Mouse (Mus musculus) ES-E14 (cell line): ENCODE results near the gene Taar1. TPM values are rescaled to one million over a fixed set of nuclear protein-coding genes. Genes with fewer than 3 reads are reported as not detected.

Source experiments
- DNase-seq: peaks from one replicate; pipeline ENCODE4 v3.0.0-alpha.2; 2013; ENCODE audit warnings: low read depth, low spot score
- H3K27ac ChIP-seq: 2 replicates; pipeline ENCODE4 v1.5.1; 2012; ENCODE audit warnings: low read depth, mild to moderate bottlenecking, low read length, moderate library complexity, mixed read lengths; ENCODE audit not compliant: poor library complexity, insufficient read depth, severe bottlenecking
- H3K36me3 ChIP-seq: 2 replicates; pipeline ENCODE4 v1.6.1; 2012; ENCODE audit warnings: mild to moderate bottlenecking, low read length, moderate library complexity, mixed read lengths; ENCODE audit not compliant: control insufficient read depth, poor library complexity, insufficient read depth, severe bottlenecking
- H3K4me1 ChIP-seq, 2 experiments: fragments of 150-350 bp in 1 of 2; sonication (generic) in 1 of 2; 2 replicates each; pipeline ENCODE4 v1.6.1; 2012; ENCODE audit warnings: low read length in 2 of 2, mild to moderate bottlenecking in 1 of 2, mixed read lengths in 1 of 2; ENCODE audit not compliant: control insufficient read depth in 2 of 2, insufficient read depth in 2 of 2, poor library complexity in 1 of 2
- H3K4me3 ChIP-seq, 2 experiments: fragments of 150-350 bp in 1 of 2; sonication (generic) in 1 of 2; 2 replicates each; pipeline ENCODE4 v1.5.1; 2012; ENCODE audit warnings: low read length in 2 of 2, low read depth in 1 of 2, mild to moderate bottlenecking in 1 of 2, mixed read lengths in 1 of 2; ENCODE audit not compliant: insufficient read depth in 1 of 2, poor library complexity in 1 of 2, severe bottlenecking in 1 of 2
- H3K9ac ChIP-seq: 2 replicates; pipeline ENCODE4 v1.6.1; 2012; ENCODE audit warnings: low read depth, mild to moderate bottlenecking, low read length, mixed read lengths; ENCODE audit not compliant: poor library complexity, insufficient read depth, severe bottlenecking
- H3K9me3 ChIP-seq: fragments of 150-350 bp; sonication (generic); 2 replicates; pipeline ENCODE4 v1.6.1; 2012; ENCODE audit warnings: low read depth, mild to moderate bottlenecking, low read length; ENCODE audit not compliant: control insufficient read depth, insufficient read depth
- CHD2 ChIP-seq: IDR thresholded peaks from 2 replicates; pipeline ENCODE4 v1.6.1; 2014; ENCODE audit warnings: mild to moderate bottlenecking, low read depth, low read length, inconsistent platforms
- HCFC1 ChIP-seq: IDR thresholded peaks from 2 replicates; pipeline ENCODE4 v1.6.1; 2012; ENCODE audit warnings: low read length, inconsistent platforms, borderline replicate concordance; ENCODE audit not compliant: insufficient read depth
- MAFK ChIP-seq: IDR thresholded peaks from 2 replicates; pipeline ENCODE4 v1.6.1; 2014; ENCODE audit warnings: mild to moderate bottlenecking, low read depth, low read length, inconsistent platforms; ENCODE audit not compliant: insufficient read depth
- ZC3H11A ChIP-seq: IDR thresholded peaks from 2 replicates; pipeline ENCODE4 v1.6.1; 2012; ENCODE audit warnings: low read depth, mild to moderate bottlenecking, inconsistent platforms, low read length, borderline replicate concordance
- ZNF384 ChIP-seq: IDR thresholded peaks from 2 replicates; pipeline ENCODE4 v1.6.1; 2012; ENCODE audit warnings: low read depth, low read length, inconsistent platforms
- in situ Hi-C, 2 experiments: fragments of 600-800 bp; cut with MboI; formaldehyde crosslinking; loops; one replicate each; pipeline ENCODE4 v1.15.1; 2025; ENCODE audit warnings: low sequenced_read_pairs in 2 of 2, inconsistent platforms in 1 of 2; ENCODE audit not compliant: unreplicated experiment in 2 of 2
- total RNA-seq: library from RNA; depleted of rRNA; stranded (reverse); fragments of 300-350 nt; gene quantifications from 2 replicates; pipeline ENCODE4 v1.2.3, GENCODE M21; 2012

Gene Taar1
- total RNA-seq, 1 experiment: not detected

DNA sequence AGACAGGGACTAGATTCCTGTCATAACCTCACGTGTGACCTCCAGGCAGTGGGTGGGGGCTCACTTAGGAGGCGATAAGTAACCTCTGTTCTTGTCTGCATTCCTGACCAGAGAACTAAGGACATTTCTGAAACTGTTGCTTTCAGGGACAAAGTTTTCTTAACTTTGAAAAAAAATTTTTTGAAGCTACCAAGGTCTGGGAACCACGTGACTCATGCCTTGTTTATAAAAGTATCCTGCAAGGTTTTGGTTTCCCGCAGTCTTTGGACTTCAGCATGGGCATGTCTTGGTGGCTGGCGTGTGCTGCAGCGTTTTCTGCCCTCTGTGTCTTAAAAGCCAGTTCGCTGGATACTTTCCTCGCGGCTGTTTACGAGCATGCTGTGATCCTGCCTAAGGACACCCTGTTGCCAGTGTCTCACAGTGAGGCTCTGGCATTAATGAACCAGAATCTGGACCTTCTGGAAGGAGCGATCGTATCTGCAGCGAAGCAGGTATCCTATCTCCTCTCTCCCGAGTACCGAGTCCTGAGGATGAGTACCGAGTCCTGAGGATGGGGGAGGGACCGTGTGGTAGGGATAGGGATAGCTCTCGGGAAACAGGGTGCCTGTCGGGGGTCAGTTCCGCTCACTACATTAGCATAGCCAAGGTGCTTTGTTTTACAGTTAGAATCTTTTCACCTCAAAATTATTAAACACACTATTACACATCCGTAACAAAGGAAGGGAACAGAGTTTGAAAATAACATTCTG is 25.4 kb upstream of the Taar1 start, which contains the start of gene Vnn1:
Gene Vnn1 (plus strand): TSS at position 88 of the 749 bp plus-strand sequence.
- peak; percentile 11 for DNase-seq

DNA sequence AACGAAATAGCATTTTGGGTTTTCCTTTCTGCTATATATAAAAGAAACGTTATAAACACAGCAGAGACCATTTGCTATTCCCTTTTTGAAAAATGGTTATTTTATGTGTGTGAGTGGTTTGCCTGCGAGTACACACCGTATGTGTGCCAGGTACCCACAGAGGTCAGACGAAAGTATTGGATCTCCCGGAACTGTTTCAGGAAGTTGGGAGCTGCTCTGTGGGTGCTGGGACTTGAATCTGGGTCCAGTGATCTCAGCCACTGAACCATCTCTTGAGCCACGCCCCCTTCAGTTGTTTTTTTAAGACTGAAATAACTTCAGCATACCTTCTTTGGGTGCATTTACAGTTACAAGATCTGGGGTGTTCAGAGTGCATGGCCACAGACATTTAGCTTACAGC is 24.8 kb upstream of the Taar1 start:
- TF ChIP-seq MAFK (no peak), ZNF384 (no peak), ZC3H11A (no peak), HCFC1 (no peak), CHD2 (no peak)
- DNase-seq: no peak
- Histone ChIP-seq H3K9ac (no peak overlapping the region), H3K4me1 (no peaks in the 10 kb centered on the region; a peak in 1 of 4 replicates), H3K27ac (no peak overlapping the region), H3K9me3 (no peaks in the 10 kb centered on the region), H3K36me3 (no peaks in the 10 kb centered on the region), H3K4me3 (no peak overlapping the region)
- in situ Hi-C loops: no loop called here

More for the DNA sequence above, 25.4 kb upstream of the Taar1 start, which contains the start of gene Vnn1:
- in situ Hi-C loops: no loop called here
- Histone ChIP-seq H3K4me1 (no peaks in the 10 kb centered on the region; a peak in 1 of 4 replicates), H3K9me3 (no peaks in the 10 kb centered on the region), H3K27ac (no peak within 1 kb of the TSS), H3K9ac (no peak within 1 kb of the TSS), H3K36me3 (no peaks in the 10 kb centered on the region), H3K4me3 (no peak within 1 kb of the TSS)
- TF ChIP-seq MAFK: no peak
- TF ChIP-seq HCFC1: no peak
- no peak for TF ChIP-seq CHD2
- TF ChIP-seq ZNF384: no peak
- no peak for TF ChIP-seq ZC3H11A

DNA sequence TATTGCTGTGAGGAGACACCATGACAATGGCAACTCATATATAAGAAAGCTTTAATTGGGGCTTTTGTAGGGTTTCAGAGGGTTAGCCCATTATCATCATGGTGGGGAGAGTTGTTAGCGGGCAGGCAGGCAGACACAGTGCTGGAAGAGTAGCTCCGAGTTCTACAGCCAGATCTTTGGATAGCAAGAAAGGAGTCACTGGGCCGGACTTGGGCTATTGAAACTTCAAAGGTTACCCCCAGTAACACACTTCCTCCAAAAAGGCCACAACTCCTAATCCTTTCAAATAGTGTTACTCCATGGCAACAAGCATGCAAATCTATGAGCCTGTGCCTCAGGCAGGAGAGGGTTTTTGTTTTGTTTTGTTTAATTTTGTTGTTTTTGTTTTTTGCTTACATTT is 19.0 kb upstream of the Taar1 start:
- no peak overlapping the region for H3K9ac ChIP-seq
- in situ Hi-C loops: no loop called here
- no peaks in the 10 kb centered on the region; a peak in 1 of 4 replicates for H3K4me1 ChIP-seq
- TF ChIP-seq ZC3H11A: no peak
- TF ChIP-seq ZNF384: no peak
- TF ChIP-seq MAFK: no peak
- TF ChIP-seq HCFC1: no peak
- no peak for TF ChIP-seq CHD2
- H3K9me3 ChIP-seq: no peaks in the 10 kb centered on the region
- DNase-seq: no peak
- H3K4me3 ChIP-seq: no peak overlapping the region
- no peak overlapping the region for H3K27ac ChIP-seq
- H3K36me3 ChIP-seq: no peaks in the 10 kb centered on the region

GRCm38 (mm10) chr10:23905661-23906060 is 14.5 kb upstream of the Taar1 start:
- Histone ChIP-seq H3K27ac (no peak overlapping the region), H3K9me3 (no peaks in the 10 kb centered on the region), H3K9ac (no peak overlapping the region), H3K4me3 (no peak overlapping the region), H3K36me3 (no peaks in the 10 kb centered on the region), H3K4me1 (no peaks in the 10 kb centered on the region; a peak in 1 of 4 replicates)
- no peak for TF ChIP-seq CHD2
- TF ChIP-seq MAFK: no peak
- TF ChIP-seq ZNF384: no peak
- no peak for TF ChIP-seq ZC3H11A
- no peak for TF ChIP-seq HCFC1
- in situ Hi-C loops: no loop called here
- no peak for DNase-seq
